Mouse (Mus musculus) kidney, embryonic 14.5 days (tissue): ENCODE measurements around the gene C130074G19Rik. TPM values are rescaled to one million over a fixed set of nuclear protein-coding genes. Genes with fewer than 3 reads are reported as not detected.

ENCODE experiments used
- ATAC-seq: fragments of 200-750 bp; cut with Nextera tagmentation; 2 replicates; pipeline ENCODE4 v1.8.0; 2017; ENCODE audit warnings: moderate number of reproducible peaks, mild to moderate bottlenecking, moderate TSS enrichment, moderate library complexity; ENCODE audit not compliant: low FRiP score, low TSS enrichment
- H3K27ac ChIP-seq: fragments of 300-500 bp; sonication (generic); 2 replicates; pipeline ENCODE4 v1.5.1; 2014; ENCODE audit warnings: low read depth, mild to moderate bottlenecking, low read length, moderate library complexity, mixed read lengths
- H3K27me3 ChIP-seq: fragments of 300-500 bp; sonication (generic); 2 replicates; pipeline ENCODE4 v1.6.1; 2014; ENCODE audit warnings: mild to moderate bottlenecking, low read length; ENCODE audit not compliant: control insufficient read depth, insufficient read depth
- H3K36me3 ChIP-seq: fragments of 300-500 bp; sonication (generic); 2 replicates; pipeline ENCODE4 v1.6.1; 2014; ENCODE audit warnings: low read length, mixed read lengths; ENCODE audit not compliant: control insufficient read depth, insufficient read depth
- H3K4me1 ChIP-seq: fragments of 300-500 bp; sonication (generic); 2 replicates; pipeline ENCODE4 v1.6.1; 2014; ENCODE audit warnings: low read length, mixed read lengths; ENCODE audit not compliant: control insufficient read depth, insufficient read depth
- H3K4me2 ChIP-seq: fragments of 300-500 bp; sonication (generic); replicated peaks from 2 replicates; pipeline ENCODE4 v1.6.1; 2014; ENCODE audit warnings: low read depth, mild to moderate bottlenecking, low read length
- H3K4me3 ChIP-seq: fragments of 300-500 bp; sonication (generic); 2 replicates; pipeline ENCODE4 v1.5.1; 2014; ENCODE audit warnings: mild to moderate bottlenecking, low read length
- H3K9ac ChIP-seq: fragments of 300-500 bp; sonication (generic); 2 replicates; pipeline ENCODE4 v1.6.1; 2014; ENCODE audit warnings: low read depth, mild to moderate bottlenecking, low read length, moderate library complexity
- H3K9me3 ChIP-seq: fragments of 300-500 bp; sonication (generic); 2 replicates; pipeline ENCODE4 v1.6.1; 2016; ENCODE audit warnings: low read length; ENCODE audit not compliant: control insufficient read depth
- WGBS: fragments of 180-500 bp; shearing (Covaris S2); extraction: QIAGEN DNeasy Blood & Tissue Kit; methylation state at CpG from one replicate; pipeline ENCODE4 v1.1.7; 2014; 5-methylcytosine and 5-hydroxymethylcytosine counted together
- polyA plus RNA-seq: library from polyadenylated mRNA; unstranded; fragments of >200 nt; fragmentation: Nextera tagmentation; extraction: Ambion mirVana; gene quantifications from 2 replicates; pipeline ENCODE4 v1.2.1, GENCODE M21; 2014

Gene C130074G19Rik
- polyA plus RNA-seq, 1 experiment from 2014 or later = 2.2 TPM

GRCm38 (mm10) chr1:184853922-184854321 is 29.1 kb downstream of the C130074G19Rik start:
- Histone ChIP-seq H3K4me2 (no peak overlapping the region; the same call in 1 of the 2 replicates), H3K9ac (no peak overlapping the region), H3K27ac (peak overlapping the region; percentile 78; the same call in 1 of the 2 replicates), H3K27me3 (no peaks in the 10 kb centered on the region), H3K4me3 (no peak overlapping the region), H3K4me1 (peaks cover 12% of the 10 kb centered on the region; the same call in 1 of the 2 replicates), H3K9me3 (no peaks in the 10 kb centered on the region), H3K36me3 (no peaks in the 10 kb centered on the region)
- peak; percentile 6; the same call in 1 of the 2 replicates for ATAC-seq
- WGBS = 35% methylated on average over 3 of the region's 3 CpGs

GRCm38 (mm10) chr1:184853339-184853738 is 29.7 kb downstream of the C130074G19Rik start:
- ATAC-seq = peak; percentile 75
- WGBS = 22% methylated on average over 5 of the region's 5 CpGs
- Histone ChIP-seq H3K36me3 (no peaks in the 10 kb centered on the region), H3K4me2 (peak overlapping the region; percentile 24; the same call in 1 of the 2 replicates), H3K27ac (peak overlapping the region; percentile 78; the same call in 1 of the 2 replicates), H3K4me1 (peaks cover 12% of the 10 kb centered on the region; the same call in 1 of the 2 replicates), H3K9me3 (no peaks in the 10 kb centered on the region), H3K4me3 (no peak overlapping the region), H3K27me3 (no peaks in the 10 kb centered on the region), H3K9ac (no peak overlapping the region)

DNA sequence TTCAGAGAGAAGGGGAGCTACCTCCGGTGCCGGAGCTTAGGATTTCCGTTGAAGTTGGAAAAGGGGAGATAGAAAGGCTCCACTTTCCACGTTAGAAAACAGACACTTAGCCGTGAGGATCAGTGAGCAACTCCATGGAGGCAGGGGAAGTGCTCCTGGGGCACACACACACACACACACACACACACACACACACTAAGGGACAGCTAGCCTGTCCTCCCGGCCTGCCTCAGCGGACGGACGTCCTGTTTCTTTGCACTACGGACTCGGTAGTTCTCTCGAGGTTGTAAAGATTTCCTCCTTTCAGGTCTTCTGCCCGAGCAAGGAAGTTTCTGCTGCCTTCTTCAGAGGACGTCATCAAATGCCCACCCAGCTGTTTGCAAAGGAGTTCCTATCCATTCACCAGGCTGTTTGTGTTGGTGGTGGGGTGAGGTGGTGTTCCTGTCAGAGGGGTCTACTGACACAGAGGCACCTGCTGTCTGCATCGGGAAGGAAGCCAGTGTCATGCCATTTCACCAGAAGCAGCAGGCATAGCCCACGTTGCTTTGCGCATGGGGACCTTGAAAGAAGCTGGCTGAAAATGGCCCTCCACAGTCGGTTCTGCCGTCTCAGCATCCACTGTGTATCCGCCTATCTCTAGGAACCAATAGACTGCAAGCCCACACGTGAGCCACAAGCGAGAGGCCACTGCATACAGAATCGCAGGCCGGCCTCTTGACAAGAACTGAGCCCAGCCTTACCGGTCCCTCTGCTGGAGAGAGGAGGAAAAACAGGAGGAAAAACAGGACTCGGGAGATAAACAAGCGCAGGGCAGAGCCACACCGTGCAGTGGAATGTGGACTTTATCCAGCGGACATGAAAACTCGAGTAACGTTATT is 31.0 kb downstream of the C130074G19Rik start:
- Histone ChIP-seq H3K9ac (no peak overlapping the region), H3K4me1 (peaks cover 12% of the 10 kb centered on the region; the same call in 1 of the 2 replicates), H3K27ac (peak overlapping the region; percentile 38; the same call in 1 of the 2 replicates), H3K27me3 (peaks cover 3% of the 10 kb centered on the region; the same call in 1 of the 2 replicates), H3K36me3 (no peaks in the 10 kb centered on the region), H3K4me3 (peak overlapping the region; percentile 0; the same call in 1 of the 2 replicates), H3K4me2 (peak overlapping the region; percentile 27), H3K9me3 (no peaks in the 10 kb centered on the region)
- WGBS = 11% methylated on average over 31 of the region's 31 CpGs
- peak; percentile 80 for ATAC-seq

- 23% methylated on average over 7 of the region's 7 CpGs for WGBS
- peaks cover 16% of the 10 kb centered on the region; the same call in 1 of the 2 replicates for H3K4me1 ChIP-seq
- H3K27me3 ChIP-seq = peaks cover 3% of the 10 kb centered on the region; the same call in 1 of the 2 replicates
- no peak overlapping the region for H3K4me3 ChIP-seq
- no peak overlapping the region for H3K9ac ChIP-seq
- no peaks in the 10 kb centered on the region for H3K9me3 ChIP-seq
- H3K27ac ChIP-seq = peak overlapping the region; percentile 38; the same call in 1 of the 2 replicates
- no peak for ATAC-seq
- H3K4me2 ChIP-seq = no peak overlapping the region; the same call in 1 of the 2 replicates
- H3K36me3 ChIP-seq = no peaks in the 10 kb centered on the region
These were observed 31.9 kb downstream of the C130074G19Rik start for GRCm38 (mm10) chr1:184851166-184851565.

DNA sequence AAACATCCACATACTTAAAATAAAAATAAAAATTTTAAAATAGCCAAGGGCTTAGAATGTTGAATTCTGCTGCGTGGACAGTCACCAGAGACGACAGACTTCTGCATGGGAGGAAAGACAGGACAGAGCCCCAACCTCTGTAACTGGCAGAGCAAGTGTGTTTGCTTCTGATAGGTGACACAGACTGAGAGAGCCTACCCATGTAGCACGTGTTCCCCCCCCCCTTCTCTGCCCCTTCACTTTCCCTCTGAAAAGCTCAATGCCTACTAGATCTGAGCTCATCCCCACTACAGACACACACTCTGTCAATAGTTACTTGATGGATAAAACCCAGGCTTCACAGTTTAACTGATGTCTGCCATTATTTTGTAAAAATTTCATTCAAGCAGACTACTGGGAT is 36.0 kb downstream of the C130074G19Rik start:
- H3K9me3 ChIP-seq = no peaks in the 10 kb centered on the region
- peaks cover 21% of the 10 kb centered on the region for H3K4me1 ChIP-seq
- H3K27ac ChIP-seq = no peak overlapping the region
- 55% methylated on average over 3 of the region's 3 CpGs for WGBS
- H3K27me3 ChIP-seq = peaks cover 3% of the 10 kb centered on the region; the same call in 1 of the 2 replicates
- ATAC-seq = no peak
- H3K4me2 ChIP-seq = peak overlapping the region; percentile 93; the same call in 1 of the 2 replicates
- H3K36me3 ChIP-seq = no peaks in the 10 kb centered on the region
- H3K9ac ChIP-seq = no peak overlapping the region
- H3K4me3 ChIP-seq = no peak overlapping the region

- Histone ChIP-seq H3K27ac (peak within 1 kb of the TSS; percentile 77), H3K4me1 (peaks cover 16% of the 10 kb centered on the region), H3K4me3 (peak within 1 kb of the TSS; percentile 85), H3K4me2 (peak within 1 kb of the TSS; percentile 93), H3K9me3 (no peaks in the 10 kb centered on the region), H3K9ac (peak within 1 kb of the TSS; percentile 85), H3K36me3 (no peaks in the 10 kb centered on the region), H3K27me3 (peaks cover 3% of the 10 kb centered on the region; the same call in 1 of the 2 replicates)
- peak; percentile 28 for ATAC-seq
- 3% methylated on average over 18 of the region's 18 CpGs for WGBS
These were observed 36.8 kb downstream of the C130074G19Rik start, which contains the start of gene Marc2 for GRCm38 (mm10) chr1:184846092-184846750. Gene Marc2, minus strand, starts transcription at chr1:184846451.

DNA sequence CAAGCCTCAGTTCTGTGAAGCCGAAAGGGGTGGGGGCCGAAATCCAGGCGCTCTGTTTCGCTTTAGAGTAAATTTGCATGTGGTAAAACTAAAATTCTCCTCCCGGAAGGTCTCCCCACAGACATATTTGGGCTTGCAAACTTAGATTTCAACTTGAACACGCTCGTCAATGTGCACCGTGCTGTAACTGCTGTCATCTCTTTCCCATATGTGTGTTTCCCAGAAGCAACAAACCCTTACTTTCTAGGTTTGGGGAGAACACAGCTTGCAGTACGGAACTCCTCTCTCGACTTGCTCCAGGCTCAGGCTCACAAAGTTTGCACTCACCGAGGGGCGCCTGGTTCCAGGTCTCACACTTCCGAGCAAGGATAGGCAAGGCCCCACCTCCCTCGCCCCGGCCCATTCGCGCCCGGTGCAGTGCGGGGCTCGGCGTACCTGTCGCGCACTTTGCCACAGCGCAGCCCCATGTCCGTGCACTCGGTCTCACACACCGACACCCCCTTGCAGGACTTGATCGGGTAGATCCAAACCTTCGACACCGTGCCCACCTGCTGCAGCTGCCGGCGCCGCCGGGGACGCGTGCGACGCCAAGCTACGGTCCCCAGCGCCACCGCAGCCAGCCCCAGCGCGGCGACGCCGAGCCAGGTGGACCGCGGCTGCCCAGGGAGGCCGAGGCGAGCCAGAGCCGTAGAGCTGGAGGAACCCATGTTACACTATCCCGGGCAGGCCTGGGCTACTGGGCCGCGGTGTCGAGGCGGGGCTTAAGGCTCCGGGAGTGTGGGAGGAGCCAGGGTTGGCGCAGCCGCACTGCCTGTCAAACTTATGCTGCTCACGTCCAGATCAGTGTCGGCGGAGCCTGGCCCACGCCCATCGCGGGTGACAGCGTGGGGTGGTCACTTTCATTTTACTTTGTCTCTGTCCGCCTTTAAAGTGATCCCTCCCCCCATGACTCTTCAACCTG is 37.6 kb downstream of the C130074G19Rik start:
- Histone ChIP-seq H3K9ac (peak overlapping the region; percentile 85), H3K36me3 (0 out of 2 replicates have a peak, but pooled peaks cover 1% of the 10 kb centered on the region), H3K4me2 (peak overlapping the region; percentile 93), H3K27ac (peak overlapping the region; percentile 77), H3K4me3 (peak overlapping the region; percentile 85), H3K4me1 (peaks cover 13% of the 10 kb centered on the region), H3K9me3 (no peaks in the 10 kb centered on the region), H3K27me3 (peaks cover 3% of the 10 kb centered on the region; the same call in 1 of the 2 replicates)
- peak; percentile 97 for ATAC-seq
- under 1% methylated on average over 67 of the region's 67 CpGs for WGBS
